Mouse (Mus musculus) bone marrow macrophage, adult 2 months (primary cell): ENCODE data around the gene Arhgef12. TPM values are rescaled to one million over a fixed set of nuclear protein-coding genes. Genes with fewer than 3 reads are reported as not detected.

ENCODE experiments used
- H3K27ac ChIP-seq: 2 replicates; pipeline ENCODE4 v1.5.1; 2012; ENCODE audit warnings: low read depth, low read length; ENCODE audit not compliant: insufficient read depth
- H3K4me1 ChIP-seq: 2 replicates; pipeline ENCODE4 v1.6.1; 2012; ENCODE audit warnings: low read length; ENCODE audit not compliant: control insufficient read depth, insufficient read depth
- H3K4me3 ChIP-seq: 2 replicates; pipeline ENCODE4 v1.5.1; 2012; ENCODE audit warnings: mild to moderate bottlenecking, low read length, moderate library complexity; ENCODE audit not compliant: insufficient read depth
- CTCF ChIP-seq: IDR thresholded peaks from 2 replicates; pipeline ENCODE4 v1.5.1; 2012; ENCODE audit warnings: low read depth, mild to moderate bottlenecking, low read length, moderate library complexity
- POLR2A ChIP-seq: IDR thresholded peaks from 2 replicates; pipeline ENCODE4 v1.6.1; 2012; ENCODE audit warnings: mild to moderate bottlenecking, low read depth, low read length, borderline replicate concordance
- polyA plus RNA-seq: library from polyadenylated mRNA; stranded (reverse); fragments of >200 nt; gene quantifications from 2 replicates; pipeline ENCODE4 v1.2.4, GENCODE M21; 2012; ENCODE audit not compliant: missing spikeins, insufficient read depth, insufficient read length

Arhgef12 gene
- polyA plus RNA-seq, 1 experiment = 8.6 TPM

GRCm38 (mm10) chr9:43083441-43084055 lies 23.5 kb downstream of the Arhgef12 start:
- no peak for TF ChIP-seq CTCF
- TF ChIP-seq POLR2A = no peak
- Histone ChIP-seq H3K4me1 (no peaks in the 10 kb centered on the region), H3K27ac (no peak overlapping the region)

GRCm38 (mm10) chr9:43078711-43079110 lies 28.3 kb downstream of the Arhgef12 start:
- H3K27ac ChIP-seq = no peak overlapping the region
- TF ChIP-seq POLR2A (no peak), CTCF (no peak)
- no peaks in the 10 kb centered on the region for H3K4me1 ChIP-seq
- no peak overlapping the region for H3K4me3 ChIP-seq

More at GRCm38 (mm10) chr9:43083441-43084055, 23.5 kb downstream of the Arhgef12 start:
- no peak overlapping the region for H3K4me3 ChIP-seq

DNA sequence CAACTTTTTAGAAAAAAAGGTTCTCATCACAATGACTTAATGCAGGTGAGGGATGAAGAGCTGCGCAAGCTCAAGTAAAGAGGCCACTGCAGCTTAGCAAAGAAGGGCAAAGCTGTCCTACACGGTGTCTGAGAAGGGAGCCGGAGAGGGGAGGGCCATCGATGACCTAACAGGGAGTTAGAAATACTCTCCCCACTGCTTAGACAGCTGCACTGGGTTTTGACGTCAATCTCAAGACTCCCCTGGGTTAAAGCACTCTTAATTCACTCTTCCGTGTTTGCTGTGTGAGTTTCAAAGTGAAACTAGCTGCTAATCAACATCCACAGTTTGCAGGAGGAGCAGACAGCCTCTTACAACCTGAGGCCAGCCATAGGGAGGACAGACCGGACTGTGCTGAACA lies 30.9 kb downstream of the Arhgef12 start:
- Histone ChIP-seq H3K4me3 (no peak overlapping the region), H3K27ac (no peak overlapping the region), H3K4me1 (no peaks in the 10 kb centered on the region)
- TF ChIP-seq CTCF (no peak), POLR2A (no peak)

- TF ChIP-seq CTCF = no peak
- TF ChIP-seq POLR2A = no peak
- Histone ChIP-seq H3K4me3 (no peak overlapping the region), H3K27ac (no peak overlapping the region), H3K4me1 (no peaks in the 10 kb centered on the region)
These were observed 32.4 kb downstream of the Arhgef12 start for GRCm38 (mm10) chr9:43074611-43075010.

GRCm38 (mm10) chr9:43071741-43072140 lies 35.3 kb downstream of the Arhgef12 start:
- Histone ChIP-seq H3K4me3 (no peak overlapping the region), H3K27ac (no peak overlapping the region), H3K4me1 (no peaks in the 10 kb centered on the region)
- no peak for TF ChIP-seq CTCF
- TF ChIP-seq POLR2A = no peak

GRCm38 (mm10) chr9:43071176-43071575 lies 35.9 kb downstream of the Arhgef12 start:
- H3K4me1 ChIP-seq = no peaks in the 10 kb centered on the region
- TF ChIP-seq CTCF (no peak), POLR2A (no peak)
- no peak overlapping the region for H3K4me3 ChIP-seq
- H3K27ac ChIP-seq = no peak overlapping the region

DNA sequence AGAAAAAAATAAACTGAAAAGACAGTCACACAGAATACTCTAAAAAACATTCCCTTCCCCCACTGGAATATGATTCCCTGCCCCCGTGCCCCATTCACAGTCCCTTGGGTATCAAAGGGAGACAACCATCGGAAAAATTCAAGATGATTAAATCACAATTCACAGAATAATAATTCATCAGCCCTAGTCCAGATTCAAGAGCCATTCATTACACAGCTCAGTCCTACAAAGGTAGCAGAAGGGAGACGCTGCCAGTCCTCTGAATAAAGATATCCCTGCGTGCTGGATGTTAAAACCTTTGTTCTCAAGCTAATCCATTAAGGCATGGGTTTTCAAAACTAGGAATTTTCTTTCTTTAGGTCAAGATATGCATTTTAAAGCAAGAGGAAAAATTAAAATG lies 36.5 kb downstream of the Arhgef12 start:
- TF ChIP-seq POLR2A (no peak), CTCF (no peak)
- Histone ChIP-seq H3K27ac (no peak overlapping the region), H3K4me3 (no peak overlapping the region), H3K4me1 (no peaks in the 10 kb centered on the region)

DNA sequence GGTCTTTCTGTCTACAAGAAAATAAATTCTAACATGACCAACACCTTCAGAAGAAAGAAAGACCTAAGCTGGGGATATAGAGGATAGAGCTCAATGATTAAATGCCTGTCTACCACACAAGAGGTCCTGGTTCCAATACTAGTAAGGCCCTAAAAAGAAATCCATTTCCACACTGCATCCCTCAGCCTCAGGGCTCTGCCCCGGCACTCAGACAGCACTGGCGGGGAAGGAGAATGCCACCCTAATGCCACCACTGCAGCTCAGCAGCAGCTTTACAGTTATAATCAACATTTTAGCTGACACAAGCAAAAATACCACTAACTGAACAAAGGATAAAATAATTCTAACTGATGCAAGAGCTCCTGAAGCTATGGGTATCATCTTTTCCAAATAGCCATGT lies 36.9 kb downstream of the Arhgef12 start:
- H3K4me3 ChIP-seq = no peak overlapping the region
- TF ChIP-seq CTCF = no peak
- TF ChIP-seq POLR2A = no peak
- H3K4me1 ChIP-seq = no peaks in the 10 kb centered on the region
- no peak overlapping the region for H3K27ac ChIP-seq

DNA sequence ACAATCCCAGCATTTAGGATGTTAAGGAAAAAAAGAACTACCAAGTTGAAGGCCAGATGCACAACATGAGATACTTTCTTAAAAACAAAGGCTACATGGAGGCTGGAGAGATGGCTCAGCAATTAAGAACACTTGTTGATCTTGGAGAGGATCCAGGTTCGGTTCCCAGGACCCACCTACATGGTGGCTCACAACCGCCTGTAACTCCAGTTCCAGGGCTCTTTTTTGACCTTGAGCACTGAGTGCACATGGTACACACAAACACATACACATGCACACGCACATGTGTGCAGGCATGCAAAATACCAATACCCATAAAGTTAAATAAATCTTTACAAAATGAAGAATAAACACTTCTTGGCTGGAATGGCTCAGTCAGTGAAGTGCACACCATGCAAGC lies 39.1 kb downstream of the Arhgef12 start:
- no peak for TF ChIP-seq POLR2A
- TF ChIP-seq CTCF = no peak
- H3K4me1 ChIP-seq = no peaks in the 10 kb centered on the region
- H3K4me3 ChIP-seq = no peak overlapping the region
- H3K27ac ChIP-seq = no peak overlapping the region

DNA sequence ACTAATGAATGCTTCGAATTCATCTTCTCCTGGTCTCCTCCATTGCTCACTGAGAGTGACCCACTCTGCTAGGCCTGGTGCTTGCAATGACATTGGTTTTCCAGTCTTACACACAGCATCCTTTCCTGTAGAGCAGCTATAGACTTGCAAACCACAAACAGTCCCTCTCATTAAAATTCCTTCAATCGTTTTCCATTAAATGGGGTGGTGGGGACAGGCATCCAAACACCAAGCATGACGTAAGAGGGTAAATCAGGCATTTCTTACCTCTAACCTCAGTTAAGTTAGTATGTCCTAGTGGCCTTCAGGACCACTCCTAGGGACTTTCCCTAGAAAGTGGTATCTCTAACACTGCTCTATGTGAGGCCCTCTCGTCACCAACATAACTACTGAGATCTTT lies 41.8 kb downstream of the Arhgef12 start:
- TF ChIP-seq CTCF = no peak
- no peak for TF ChIP-seq POLR2A
- H3K4me1 ChIP-seq = no peaks in the 10 kb centered on the region
- no peak overlapping the region for H3K27ac ChIP-seq
- no peak overlapping the region for H3K4me3 ChIP-seq

DNA sequence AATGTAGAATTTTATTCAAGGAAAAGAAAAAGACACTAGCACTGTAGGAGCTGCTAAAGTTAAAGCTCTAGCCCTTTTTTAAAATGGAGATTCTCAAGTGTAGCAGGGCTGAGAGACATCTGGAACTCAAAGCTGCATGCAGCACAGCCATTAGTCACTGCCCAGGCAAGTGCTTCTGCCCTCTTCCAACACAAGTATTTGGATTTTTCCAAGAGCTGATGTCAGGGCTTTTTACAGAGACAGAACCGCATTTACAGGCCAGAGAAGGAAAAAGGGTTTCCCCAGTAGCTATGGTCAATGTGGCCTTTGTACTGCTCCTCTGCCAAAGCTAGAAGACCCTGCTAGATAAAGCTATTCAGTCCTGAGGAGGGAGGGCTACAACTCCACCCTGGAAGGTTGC lies 45.5 kb downstream of the Arhgef12 start:
- Histone ChIP-seq H3K4me1 (no peaks in the 10 kb centered on the region), H3K4me3 (no peak overlapping the region), H3K27ac (no peak overlapping the region)
- TF ChIP-seq CTCF (no peak), POLR2A (no peak)
